ENCODE assay signal across 8 mouse cellular contexts in genomic region chr1:131797202-131797909, GRCm38 (mm10). TPM values are rescaled to one million over a fixed set of nuclear protein-coding genes. Genes with fewer than 3 reads are reported as not detected.
DNase-seq lines count a peak whose midpoint lies in the region; ATAC-seq and TF ChIP-seq lines count a peak whose summit lies in the region.

Gene Pm20d1, plus strand, starts transcription at chr1:131797381.

- no peaks in the 10 kb centered on the region for H3K9me3 ChIP-seq in intestine, embryonic 16.5 days (ENCODE audit: control insufficient read depth, low read length)
- H3K9me3 ChIP-seq in liver, embryonic 11.5 days (ENCODE audit: control insufficient read depth, low read length) = no peaks in the 10 kb centered on the region
- no peaks in the 10 kb centered on the region for H3K9me3 ChIP-seq in midbrain, embryonic 15.5 days

- WGBS in cerebellum, adult 2 months = 19% methylated on average over 25 of the region's 26 CpGs
- WGBS in heart, adult 2 months = 12% methylated on average over 26 of the region's 26 CpGs
- 9% methylated on average over 26 of the region's 26 CpGs for WGBS in intestine, embryonic 16.5 days
- WGBS in liver, embryonic 11.5 days = 6% methylated on average over 26 of the region's 26 CpGs
- WGBS in midbrain, embryonic 15.5 days = 7% methylated on average over 26 of the region's 26 CpGs

- TF ChIP-seq EP300 in heart, adult 2 months (IDR thresholded peaks at IDR 0.05; ENCODE audit: insufficient read depth, low read depth, low read length) = no peak

- H3K4me3 ChIP-seq in cerebellum, adult 2 months (replicated peaks; ENCODE audit: insufficient read depth, low read depth, low read length) = no peak within 1 kb of the TSS
- H3K4me3 ChIP-seq in heart, adult 2 months = peak within 1 kb of the TSS; percentile 43
- H3K4me3 ChIP-seq in intestine, embryonic 16.5 days (ENCODE audit: low read length) = peak within 1 kb of the TSS; percentile 28
- H3K4me3 ChIP-seq in liver, embryonic 11.5 days (ENCODE audit: low read depth, low read length) = peak within 1 kb of the TSS; percentile 34
- H3K4me3 ChIP-seq in midbrain, embryonic 15.5 days = peak within 1 kb of the TSS; percentile 25

- ATAC-seq in intestine, embryonic 16.5 days = peak; percentile 93
- peak; percentile 67 for ATAC-seq in liver, embryonic 11.5 days (replicated peaks; ENCODE audit: low FRiP score)
- no peak for ATAC-seq in midbrain, embryonic 15.5 days (replicated peaks)

- DNase-seq in cerebellum, adult 2 months = peak; percentile 12
- no peak for DNase-seq in cerebellum, adult 11-12 months
- peak; percentile 73 for DNase-seq in embryo, embryonic 11 days
- peak; percentile 55 to 58 for DNase-seq in heart, adult 2 months
- DNase-seq in liver, embryonic 11.5 days (ENCODE audit: low spot score) = peak; percentile 51
- peak; percentile 20 for DNase-seq in urinary bladder, postnatal 10 days (ENCODE audit: low spot score)

- no peak within 1 kb of the TSS for H3K27ac ChIP-seq in cerebellum, adult 2 months (ENCODE audit: insufficient read depth, low read length)
- peak within 1 kb of the TSS; percentile 78 for H3K27ac ChIP-seq in heart, adult 2 months
- no peak within 1 kb of the TSS for H3K27ac ChIP-seq in intestine, embryonic 16.5 days (ENCODE audit: low read length)
- H3K27ac ChIP-seq in liver, embryonic 11.5 days (ENCODE audit: low read depth, low read length) = no peak within 1 kb of the TSS
- no peak within 1 kb of the TSS for H3K27ac ChIP-seq in midbrain, embryonic 15.5 days

- H3K27me3 ChIP-seq in cerebellum, adult 2 months (ENCODE audit: control insufficient read depth, insufficient read depth, low read length) = no peaks in the 10 kb centered on the region; the same call in 1 of the 2 replicates
- H3K27me3 ChIP-seq in heart, adult 2 months (ENCODE audit: control insufficient read depth, insufficient read depth, low read length) = no peaks in the 10 kb centered on the region
- no peaks in the 10 kb centered on the region for H3K27me3 ChIP-seq in intestine, embryonic 16.5 days (replicated peaks; ENCODE audit: control insufficient read depth, insufficient read depth, low read length)
- peaks cover 11% of the 10 kb centered on the region for H3K27me3 ChIP-seq in liver, embryonic 11.5 days (replicated peaks; ENCODE audit: control insufficient read depth, insufficient read depth, low read length)
- 0 out of 2 replicates have a peak, but pooled peaks cover 4% of the 10 kb centered on the region for H3K27me3 ChIP-seq in midbrain, embryonic 15.5 days (replicated peaks)

- TF ChIP-seq CTCF in cerebellum, adult 2 months (IDR thresholded peaks at IDR 0.05; ENCODE audit: borderline replicate concordance, insufficient read depth, low read depth, low read length) = no peak
- TF ChIP-seq CTCF in heart, adult 2 months (IDR thresholded peaks at IDR 0.05) = no peak

- no peaks in the 10 kb centered on the region for H3K36me3 ChIP-seq in heart, adult 2 months (ENCODE audit: control insufficient read depth, insufficient read depth, low read length)
- H3K36me3 ChIP-seq in intestine, embryonic 16.5 days (ENCODE audit: control insufficient read depth, insufficient read depth, low read length) = no peaks in the 10 kb centered on the region
- H3K36me3 ChIP-seq in liver, embryonic 11.5 days (ENCODE audit: control insufficient read depth, insufficient read depth, low read length) = no peaks in the 10 kb centered on the region
- no peaks in the 10 kb centered on the region for H3K36me3 ChIP-seq in midbrain, embryonic 15.5 days (replicated peaks)

- no peak for TF ChIP-seq POLR2A in cerebellum, adult 2 months (IDR thresholded peaks at IDR 0.05; ENCODE audit: borderline replicate concordance, insufficient read depth, low read length)
- peak; percentile 43; the same call in 1 of the 2 replicates for TF ChIP-seq POLR2A in heart, adult 2 months (IDR thresholded peaks at IDR 0.05; ENCODE audit: insufficient read depth, low read depth, low read length)

- no peaks in the 10 kb centered on the region for H3K79me2 ChIP-seq in heart, adult 2 months (replicated peaks; ENCODE audit: control insufficient read depth, insufficient read depth, low read length)

- intact Hi-C loops in heart, adult 2 months (cut with DNase I) = no loop called here

- H3K4me2 ChIP-seq in intestine, embryonic 16.5 days (ENCODE audit: low read depth, low read length) = peak within 1 kb of the TSS; percentile 45
- H3K4me2 ChIP-seq in liver, embryonic 11.5 days = peak within 1 kb of the TSS; percentile 55
- H3K4me2 ChIP-seq in midbrain, embryonic 15.5 days = peak within 1 kb of the TSS; percentile 51

- H3K9ac ChIP-seq in heart, adult 2 months (ENCODE audit: low read depth, low read length) = peak within 1 kb of the TSS; percentile 65
- peak within 1 kb of the TSS; percentile 41 for H3K9ac ChIP-seq in intestine, embryonic 16.5 days (ENCODE audit: low read depth, low read length)
- peak within 1 kb of the TSS; percentile 12; the same call in 1 of the 2 replicates for H3K9ac ChIP-seq in liver, embryonic 11.5 days (ENCODE audit: low read depth, low read length)
- peak within 1 kb of the TSS; percentile 22; the same call in 1 of the 2 replicates for H3K9ac ChIP-seq in midbrain, embryonic 15.5 days

- H3K4me1 ChIP-seq in cerebellum, adult 2 months (ENCODE audit: control insufficient read depth, insufficient read depth, low read length) = no peaks in the 10 kb centered on the region
- H3K4me1 ChIP-seq in heart, adult 2 months (ENCODE audit: control insufficient read depth, insufficient read depth, low read length) = no peaks in the 10 kb centered on the region
- H3K4me1 ChIP-seq in intestine, embryonic 16.5 days (ENCODE audit: control insufficient read depth, insufficient read depth, low read length) = no peaks in the 10 kb centered on the region
- H3K4me1 ChIP-seq in liver, embryonic 11.5 days (replicated peaks; ENCODE audit: control insufficient read depth, insufficient read depth, low read length) = no peaks in the 10 kb centered on the region; the same call in 1 of the 2 replicates
- H3K4me1 ChIP-seq in midbrain, embryonic 15.5 days = peaks cover 8% of the 10 kb centered on the region; the same call in 1 of the 2 replicates

RNA-seq across cellular contexts. Expression of gene Pm20d1, which starts in this region (rescaled TPM):
- 2.1 and 2.7 TPM in 2 replicates for polyA plus RNA-seq in cerebellum, adult 2 months (2012; rRNA removed)
- total RNA-seq in heart, adult 2 months (2021) = 1 to 10 TPM; 5.8 to 7.5 TPM
- polyA plus RNA-seq in heart, adult 2 months (2012; rRNA removed) = 5.9 and 8.3 TPM in 2 replicates
- 8.0 and 10.2 TPM in 2 replicates for polyA plus RNA-seq in intestine, embryonic 16.5 days (2015; fragmentation: Nextera tagmentation; extraction: Ambion mirVana)
- polyA plus RNA-seq in liver, embryonic 11.5 days (2014; fragmentation: Nextera tagmentation; extraction: Ambion mirVana) = 2.8 and 4.6 TPM in 2 replicates
- 0.22 and 0.29 TPM in 2 replicates for polyA plus RNA-seq in midbrain, embryonic 15.5 days (2015; fragmentation: Nextera tagmentation; extraction: Ambion mirVana)

Comparison
In these comparisons a context has a peak if more than half of its experiments do, and no peak if none do; other contexts are left out.
1. H3K9ac ChIP-seq: peak in every context shown above with its lines; median percentile 65 in heart, adult 2 months; 41 in intestine, embryonic 16.5 days; 22 in midbrain, embryonic 15.5 days; 12 in liver, embryonic 11.5 days.